Mouse (Mus musculus) G1E-ER4 (cell line): ENCODE results near the gene Lonrf2. TPM values are rescaled to one million over a fixed set of nuclear protein-coding genes. Genes with fewer than 3 reads are reported as not detected.

ENCODE experiments used
- GATA1 ChIP-seq: IDR thresholded peaks from one replicate; pipeline ENCODE4 v1.8.0; 2012; ENCODE audit warnings: low read length, inconsistent platforms
- polyA plus RNA-seq: library from polyadenylated mRNA; stranded (reverse); fragments of >175 nt; gene quantifications from 2 replicates; pipeline ENCODE4 v1.2.3, GENCODE M21; 2012

The Lonrf2 gene
- polyA plus RNA-seq, 1 experiment, result 3.7 TPM

DNA sequence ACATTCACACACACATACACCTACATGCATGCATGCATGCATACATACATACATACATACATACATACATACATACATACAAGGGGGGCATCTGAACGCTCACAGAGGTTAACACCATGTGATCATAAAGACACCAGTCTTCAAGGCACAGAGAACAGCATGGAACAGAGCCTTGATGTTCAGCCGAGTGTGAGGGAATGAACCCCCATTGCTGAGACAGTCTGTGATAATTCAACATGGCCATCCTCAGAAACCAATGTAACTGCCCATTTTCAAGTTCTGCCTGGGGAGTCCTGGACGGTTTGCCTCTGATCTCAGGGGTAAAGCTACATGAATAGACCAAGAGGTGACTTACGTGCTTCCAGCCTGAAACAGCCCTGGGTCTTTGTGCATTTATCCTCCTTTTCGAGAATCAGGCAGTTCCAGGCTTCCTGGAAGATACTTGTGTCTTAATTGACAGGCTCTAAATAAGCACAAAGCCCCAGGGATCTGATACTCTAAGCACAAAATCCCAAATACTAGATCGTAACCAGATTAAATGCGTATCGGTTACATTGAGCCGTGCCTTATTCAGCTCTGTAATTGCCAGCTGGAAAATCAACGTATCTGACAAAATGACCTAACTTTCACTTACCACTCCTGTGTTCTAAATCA is 72.4 kb downstream of the Lonrf2 start:
- no peak for TF ChIP-seq GATA1

DNA sequence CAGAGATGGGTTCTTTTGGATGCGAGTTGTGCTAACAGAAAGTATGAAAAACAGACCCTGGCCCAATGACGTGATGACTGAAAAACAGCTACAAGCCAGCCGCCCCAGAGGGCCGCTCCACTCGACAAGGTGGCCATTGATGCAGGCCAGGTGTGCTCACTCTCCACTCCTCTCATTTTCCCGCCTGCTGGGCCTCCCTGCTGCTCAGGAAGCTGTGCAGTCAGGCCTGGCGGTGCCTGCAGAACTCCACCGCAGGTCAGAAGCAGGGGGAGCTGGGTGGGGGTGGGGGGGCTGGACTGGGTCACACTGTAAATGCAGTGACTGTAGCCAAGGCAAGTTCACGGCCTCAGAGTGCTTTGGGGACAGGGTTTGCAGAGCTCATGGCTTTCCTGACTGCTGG is 76.1 kb downstream of the Lonrf2 start:
- TF ChIP-seq GATA1, result no peak

GRCm38 (mm10) chr1:38757791-38758403 is 78.6 kb downstream of the Lonrf2 start:
- TF ChIP-seq GATA1, result no peak

GRCm38 (mm10) chr1:38743863-38744262 is 92.6 kb downstream of the Lonrf2 start:
- no peak for TF ChIP-seq GATA1

Other genes starting within 250 kb of the Lonrf2 start
- 9.7 and 10.1 TPM in 2 replicates for gene Aff3, start 171.8 kb downstream of the Lonrf2 start, polyA plus RNA-seq
- gene Chst10, start 61.5 kb upstream of the Lonrf2 start, polyA plus RNA-seq, result 16.2 and 24.4 TPM in 2 replicates
- gene Nms, start 102.4 kb upstream of the Lonrf2 start, polyA plus RNA-seq, result not detected in 2 replicates
- 48.1 and 61.5 TPM in 2 replicates for gene Pdcl3, start 148.9 kb upstream of the Lonrf2 start, polyA plus RNA-seq